Mouse (Mus musculus) cortical plate, adult 2 months (tissue): ENCODE data around the gene Asb8. TPM values are rescaled to one million over a fixed set of nuclear protein-coding genes. Genes with fewer than 3 reads are reported as not detected.

ENCODE experiments used
- H3K27ac ChIP-seq: fragments of 200-500 bp; 2 replicates; pipeline ENCODE4 v1.5.1; 2012; ENCODE audit warnings: low read length, control low read depth, inconsistent platforms; ENCODE audit not compliant: insufficient read depth
- H3K4me1 ChIP-seq: fragments of 200-500 bp; 2 replicates; pipeline ENCODE4 v1.6.1; 2011; ENCODE audit warnings: low read length; ENCODE audit not compliant: control insufficient read depth, insufficient read depth
- H3K4me3 ChIP-seq: fragments of 200-500 bp; 2 replicates; pipeline ENCODE4 v1.5.1; 2011; ENCODE audit warnings: mild to moderate bottlenecking, low read length, control low read depth; ENCODE audit not compliant: insufficient read depth
- CTCF ChIP-seq: fragments of 200-500 bp; IDR thresholded peaks from 2 replicates; pipeline ENCODE4 v1.5.1; 2011; ENCODE audit warnings: mild to moderate bottlenecking, control low read depth, low read length; ENCODE audit not compliant: insufficient read depth; ENCODE audit errors: extremely low read depth
- POLR2A ChIP-seq: fragments of 200-500 bp; IDR thresholded peaks from 2 replicates; pipeline ENCODE4 v1.6.1; 2011; ENCODE audit warnings: mild to moderate bottlenecking, low read length, control low read depth; ENCODE audit not compliant: insufficient read depth; ENCODE audit errors: extremely low read depth
- polyA plus RNA-seq: library from polyadenylated mRNA; depleted of rRNA; stranded (reverse); fragments of >200 nt; gene quantifications from 2 replicates; pipeline ENCODE4 v1.2.3, GENCODE M21; 2012; rRNA removed

Gene Asb8
- 66.5 and 69.5 TPM in 2 replicates for polyA plus RNA-seq

GRCm38 (mm10) chr15:98165525-98165924, at the start of gene Asb8:
TSS of gene Asb8 (minus strand) at chr15:98165625.
- no peak within 1 kb of the TSS for H3K27ac ChIP-seq
- no peak within 1 kb of the TSS for H3K4me3 ChIP-seq
- H3K4me1 ChIP-seq = no peaks in the 10 kb centered on the region; the same call in 1 of the 2 replicates
- TF ChIP-seq POLR2A (no peak), CTCF (no peak)

- H3K4me1 ChIP-seq = no peaks in the 10 kb centered on the region
- no peak overlapping the region for H3K27ac ChIP-seq
- TF ChIP-seq POLR2A = no peak
- TF ChIP-seq CTCF = no peak
- no peak overlapping the region for H3K4me3 ChIP-seq
Observed at GRCm38 (mm10) chr15:98214130-98214529, 48.7 kb upstream of the Asb8 start.

GRCm38 (mm10) chr15:98213336-98213870, 48.0 kb upstream of the Asb8 start:
- TF ChIP-seq CTCF = no peak
- no peak for TF ChIP-seq POLR2A
- Histone ChIP-seq H3K27ac (no peak overlapping the region), H3K4me3 (no peak overlapping the region), H3K4me1 (no peaks in the 10 kb centered on the region)

GRCm38 (mm10) chr15:98209676-98210075, 44.3 kb upstream of the Asb8 start:
- H3K4me1 ChIP-seq = no peaks in the 10 kb centered on the region
- no peak for TF ChIP-seq POLR2A
- TF ChIP-seq CTCF = no peak
- no peak overlapping the region for H3K27ac ChIP-seq
- no peak overlapping the region for H3K4me3 ChIP-seq

- Histone ChIP-seq H3K27ac (no peak within 1 kb of the TSS), H3K4me1 (no peaks in the 10 kb centered on the region), H3K4me3 (no peak within 1 kb of the TSS)
- TF ChIP-seq CTCF = no peak
- no peak for TF ChIP-seq POLR2A
Observed at GRCm38 (mm10) chr15:98195442-98195841, 30.0 kb upstream of the Asb8 start, which contains the start of gene Olfr288. TSS of gene Olfr288 (minus strand) at chr15:98195542.

- TF ChIP-seq POLR2A (no peak), CTCF (no peak)
- no peak overlapping the region for H3K27ac ChIP-seq
- no peak overlapping the region for H3K4me3 ChIP-seq
- H3K4me1 ChIP-seq = peaks cover 2% of the 10 kb centered on the region; the same call in 1 of the 2 replicates
Observed at GRCm38 (mm10) chr15:98184456-98184855, 19.0 kb upstream of the Asb8 start.

GRCm38 (mm10) chr15:98181856-98182570, 16.6 kb upstream of the Asb8 start:
- Histone ChIP-seq H3K4me1 (peaks cover 2% of the 10 kb centered on the region; the same call in 1 of the 2 replicates), H3K4me3 (no peak overlapping the region), H3K27ac (no peak overlapping the region)
- TF ChIP-seq CTCF (no peak), POLR2A (no peak)

GRCm38 (mm10) chr15:98181132-98181711, 15.8 kb upstream of the Asb8 start:
- Histone ChIP-seq H3K4me1 (peaks cover 2% of the 10 kb centered on the region; the same call in 1 of the 2 replicates), H3K4me3 (peak overlapping the region; percentile 43), H3K27ac (peak overlapping the region; percentile 75)
- TF ChIP-seq POLR2A = peak; percentile 58
- TF ChIP-seq CTCF = peak; percentile 65

GRCm38 (mm10) chr15:98180567-98181131, 15.2 kb upstream of the Asb8 start:
- TF ChIP-seq POLR2A (no peak), CTCF (no peak)
- Histone ChIP-seq H3K4me3 (peak overlapping the region; percentile 43), H3K4me1 (peaks cover 2% of the 10 kb centered on the region; the same call in 1 of the 2 replicates), H3K27ac (peak overlapping the region; percentile 75)

- Histone ChIP-seq H3K4me3 (no peak overlapping the region), H3K4me1 (peaks cover 3% of the 10 kb centered on the region; the same call in 1 of the 2 replicates), H3K27ac (no peak overlapping the region)
- TF ChIP-seq POLR2A (no peak), CTCF (no peak)
Observed at GRCm38 (mm10) chr15:98177320-98177719, 11.9 kb upstream of the Asb8 start.
